Mouse (Mus musculus) G1E (cell line): ENCODE results near the gene Large2.

Experiments used
- CTCF ChIP-seq: IDR thresholded peaks from 2 replicates; pipeline ENCODE4 v1.5.1; 2012; ENCODE audit warnings: low read depth, low read length, inconsistent platforms, mixed read lengths
- TAL1 ChIP-seq: conservative IDR thresholded peaks from 2 replicates; pipeline ENCODE4 v1.6.1; 2012; ENCODE audit warnings: low read depth, low read length, inconsistent platforms, mixed read lengths

DNA sequence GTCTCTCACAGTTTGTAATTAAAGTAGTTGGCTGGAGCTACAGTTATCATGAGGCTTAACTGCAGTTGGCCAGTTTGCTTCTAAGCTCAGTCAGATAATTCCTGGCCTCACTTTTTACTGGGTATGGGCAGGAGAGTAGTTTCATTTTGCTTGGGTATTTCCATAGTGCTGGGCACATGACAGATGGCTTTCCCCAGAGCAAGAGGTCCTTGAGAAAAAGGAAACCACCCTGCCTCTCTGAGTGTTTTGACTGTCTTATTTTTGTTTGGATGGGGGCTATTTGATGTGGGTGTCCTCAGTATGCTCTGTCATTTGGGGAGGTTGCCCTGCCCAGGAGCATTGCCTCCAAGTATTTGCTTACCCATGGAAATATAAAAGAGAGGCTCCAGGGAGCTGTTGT, 32.3 kb downstream of the Large2 start:
- TF ChIP-seq CTCF (no peak), TAL1 (no peak)
